Comparison of ENCODE assay signal across 8 mouse cellular contexts in the genomic region with DNA sequence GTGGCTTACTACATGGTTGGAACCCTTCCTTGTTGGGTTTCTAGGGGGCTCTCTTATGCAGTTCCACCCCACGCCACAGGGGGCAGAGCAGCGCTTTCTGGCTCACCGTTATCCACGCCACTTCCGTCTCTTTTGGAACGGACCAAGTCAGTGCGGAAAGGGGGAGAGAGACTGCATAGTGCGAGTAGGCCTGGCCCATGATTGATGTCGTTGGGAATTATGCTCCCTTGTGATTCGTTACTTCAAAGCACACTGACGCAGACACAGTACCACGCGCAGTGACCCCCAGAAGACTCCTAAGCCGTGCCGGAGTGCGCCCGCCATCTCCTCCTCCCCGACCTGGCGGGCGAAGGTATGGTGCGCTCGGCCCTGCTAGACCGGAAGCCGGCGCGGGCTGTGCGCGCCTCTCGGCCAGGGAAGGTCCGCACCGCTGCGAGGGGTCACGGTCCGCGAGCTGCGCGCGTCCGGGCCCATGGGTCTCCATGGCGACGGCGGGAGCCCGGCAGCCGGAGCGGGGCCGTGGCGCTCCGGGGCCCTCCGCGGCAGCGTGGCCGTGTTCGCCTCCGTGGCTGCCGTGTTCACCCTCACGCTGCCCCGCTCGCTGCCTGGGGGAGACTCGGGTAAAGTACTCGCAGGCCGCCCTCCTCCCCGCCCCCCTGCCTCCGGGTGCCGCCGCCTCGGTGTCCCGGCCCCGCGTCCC. TPM values are rescaled to one million over a fixed set of nuclear protein-coding genes. Genes with fewer than 3 reads are reported as not detected.
DNase-seq lines count a peak whose midpoint lies in the region; ATAC-seq and TF ChIP-seq lines count a peak whose summit lies in the region.

A gene (plus strand): TSS at position 141 of the 700 bp plus-strand sequence.

- H3K27ac ChIP-seq in bone marrow macrophage, adult 2 months (ENCODE audit: insufficient read depth, low read depth, low read length) = peak within 1 kb of the TSS; percentile 72
- 0 out of 2 replicates have a peak within 1 kb of the TSS, but pooled peaks have one; percentile 9 for H3K27ac ChIP-seq in embryonic fibroblast, embryonic 13.5 days (ENCODE audit: insufficient read depth, low read length)
- peak within 1 kb of the TSS; percentile 79; the same call in 1 of the 2 replicates for H3K27ac ChIP-seq in kidney, embryonic 14.5 days (ENCODE audit: low read depth, low read length)
- H3K27ac ChIP-seq in limb, embryonic 15.5 days = peak within 1 kb of the TSS; percentile 80

- peak within 1 kb of the TSS; percentile 92 for H3K9ac ChIP-seq in kidney, embryonic 14.5 days (ENCODE audit: low read depth, low read length)
- peak within 1 kb of the TSS; percentile 95 for H3K9ac ChIP-seq in limb, embryonic 15.5 days

- peak within 1 kb of the TSS; percentile 59 for H3K4me2 ChIP-seq in kidney, embryonic 14.5 days (replicated peaks; ENCODE audit: low read depth, low read length)
- H3K4me2 ChIP-seq in limb, embryonic 15.5 days = peak within 1 kb of the TSS; percentile 46

- no peaks in the 10 kb centered on the region for H3K9me3 ChIP-seq in kidney, embryonic 14.5 days (ENCODE audit: control insufficient read depth, low read length)
- H3K9me3 ChIP-seq in limb, embryonic 15.5 days = no peaks in the 10 kb centered on the region

- TF ChIP-seq CTCF in bone marrow macrophage, adult 2 months (IDR thresholded peaks at IDR 0.05; ENCODE audit: low read depth, low read length) = peak; percentile 53
- TF ChIP-seq CTCF in embryonic fibroblast, embryonic 13.5 days (IDR thresholded peaks at IDR 0.05; ENCODE audit: borderline replicate concordance, insufficient read depth, low read length) = peak; percentile 85; the same call in 1 of the 2 replicates

- peaks cover 3% of the 10 kb centered on the region; the same call in 1 of the 2 replicates for H3K4me1 ChIP-seq in bone marrow macrophage, adult 2 months (ENCODE audit: control insufficient read depth, insufficient read depth, low read length)
- no peaks in the 10 kb centered on the region for H3K4me1 ChIP-seq in embryonic fibroblast, embryonic 13.5 days (ENCODE audit: control insufficient read depth, insufficient read depth, low read length)
- peaks cover 7% of the 10 kb centered on the region; the same call in 1 of the 2 replicates for H3K4me1 ChIP-seq in kidney, embryonic 14.5 days (ENCODE audit: control insufficient read depth, insufficient read depth, low read length)
- H3K4me1 ChIP-seq in limb, embryonic 15.5 days = peaks cover 8% of the 10 kb centered on the region

- H3K27me3 ChIP-seq in kidney, embryonic 14.5 days (ENCODE audit: control insufficient read depth, insufficient read depth, low read length) = no peaks in the 10 kb centered on the region
- H3K27me3 ChIP-seq in limb, embryonic 15.5 days = no peaks in the 10 kb centered on the region

- ATAC-seq in kidney, embryonic 14.5 days (ENCODE audit: low FRiP score, low TSS enrichment) = peak; percentile 99
- peak; percentile 96 for ATAC-seq in limb, embryonic 15.5 days (ENCODE audit: insufficient number of reproducible peaks, low FRiP score, low TSS enrichment, low read depth)

- H3K4me3 ChIP-seq in bone marrow macrophage, adult 2 months (ENCODE audit: insufficient read depth, low read length) = peak within 1 kb of the TSS; percentile 71
- H3K4me3 ChIP-seq in embryonic fibroblast, embryonic 13.5 days (ENCODE audit: insufficient read depth, low read length) = peak within 1 kb of the TSS; percentile 86
- H3K4me3 ChIP-seq in kidney, embryonic 14.5 days (ENCODE audit: low read length) = peak within 1 kb of the TSS; percentile 96
- H3K4me3 ChIP-seq in limb, embryonic 15.5 days = peak within 1 kb of the TSS; percentile 95

- WGBS in kidney, embryonic 14.5 days = under 1% methylated on average over 62 of the region's 69 CpGs
- under 1% methylated on average over 45 of the region's 69 CpGs for WGBS in limb, embryonic 15.5 days

- TF ChIP-seq POLR2A in bone marrow macrophage, adult 2 months (IDR thresholded peaks at IDR 0.05; ENCODE audit: borderline replicate concordance, low read depth, low read length) = 0 out of 2 replicates have a peak, but pooled peaks have one; percentile 60
- peak; percentile 80 for TF ChIP-seq POLR2A in embryonic fibroblast, embryonic 13.5 days (IDR thresholded peaks at IDR 0.05; ENCODE audit: low read depth, low read length)

- no peaks in the 10 kb centered on the region for H3K36me3 ChIP-seq in kidney, embryonic 14.5 days (ENCODE audit: control insufficient read depth, insufficient read depth, low read length)
- no peaks in the 10 kb centered on the region for H3K36me3 ChIP-seq in limb, embryonic 15.5 days

- peak; percentile 97 for DNase-seq in A20 (ENCODE audit: low read depth, low spot score)
- peak; percentile 90 to 91 for DNase-seq in heart, adult 9 months (ENCODE audit: low spot score in 2 of 2)
- peak; percentile 73 to 90 for DNase-seq in monocyte, adult 2 months (ENCODE audit: low read depth in 1 of 2, low spot score in 2 of 2)
- DNase-seq in spleen, postnatal 36 days (ENCODE audit: low spot score in 2 of 2) = peak; percentile 89 to 90

RNA-seq across cellular contexts. Expression of the gene that starts here (rescaled TPM):
- polyA plus RNA-seq in bone marrow macrophage, adult 2 months (2012; ENCODE audit: insufficient read depth, insufficient read length, missing spikeins) = 19.0 and 21.4 TPM in 2 replicates
- 25.9 and 26.8 TPM in 2 replicates for polyA plus RNA-seq in embryonic fibroblast, embryonic 13.5 days (2011; ENCODE audit: insufficient read length, low read depth, missing spikeins)
- polyA plus RNA-seq in kidney, embryonic 14.5 days (2014; fragmentation: Nextera tagmentation; extraction: Ambion mirVana) = 14.2 and 23.6 TPM in 2 replicates
- 20.3 and 23.3 TPM in 2 replicates for polyA plus RNA-seq in limb, embryonic 15.5 days (2015; fragmentation: Nextera tagmentation; extraction: Ambion mirVana)

Comparison
In these comparisons a context has a peak if more than half of its experiments do, and no peak if none do; other contexts are left out.
1. Peak in every context shown above with its lines: DNase-seq, ATAC-seq, H3K4me3 ChIP-seq and H3K27ac ChIP-seq.
2. H3K27ac ChIP-seq: peak in every context shown above with its lines; median percentile 80 in limb, embryonic 15.5 days; 79 in kidney, embryonic 14.5 days; 72 in bone marrow macrophage, adult 2 months; 9 in embryonic fibroblast, embryonic 13.5 days.